Mouse (Mus musculus) cerebellum, adult (tissue): ENCODE data around the gene Wnt9a.
"Not testable (repeated sequence)": the region's sequence is repeated elsewhere in the genome, so short reads cannot be mapped to it uniquely, and the experiment has no call there.

Source experiments
- ATAC-seq: cut with Nextera tagmentation; 2 replicates; pipeline ENCODE4 v1.9.2; 2017; ENCODE audit warnings: mild to moderate bottlenecking, moderate library complexity, mixed read lengths; ENCODE audit not compliant: insufficient number of reproducible peaks, low FRiP score, low TSS enrichment

Wnt9a gene

GRCm38 (mm10) chr11:59332938-59333337 is 26.2 kb downstream of the Wnt9a start:
- no peak for ATAC-seq

GRCm38 (mm10) chr11:59335150-59335549 is 28.4 kb downstream of the Wnt9a start:
- no peak for ATAC-seq

GRCm38 (mm10) chr11:59335942-59336341 is 29.2 kb downstream of the Wnt9a start:
- no peak for ATAC-seq

GRCm38 (mm10) chr11:59336381-59336780 is 29.7 kb downstream of the Wnt9a start:
- ATAC-seq = no peak

- ATAC-seq = no peak
Observed at GRCm38 (mm10) chr11:59337955-59338735, 31.4 kb downstream of the Wnt9a start.

GRCm38 (mm10) chr11:59338736-59339120 is 32.0 kb downstream of the Wnt9a start:
- no peak for ATAC-seq

GRCm38 (mm10) chr11:59342956-59343355 is 36.2 kb downstream of the Wnt9a start:
- no peak for ATAC-seq

GRCm38 (mm10) chr11:59346166-59346910 is 39.6 kb downstream of the Wnt9a start:
- ATAC-seq = no peak

GRCm38 (mm10) chr11:59350326-59350725 is 43.6 kb downstream of the Wnt9a start:
- no peak for ATAC-seq

- ATAC-seq = no peak
Observed at GRCm38 (mm10) chr11:59354793-59355192, 48.1 kb downstream of the Wnt9a start.

GRCm38 (mm10) chr11:59356874-59357289 is 50.2 kb downstream of the Wnt9a start:
- no peak for ATAC-seq

- no peak for ATAC-seq
Observed at GRCm38 (mm10) chr11:59361291-59361690, 54.6 kb downstream of the Wnt9a start.

- no peak for ATAC-seq
Observed at GRCm38 (mm10) chr11:59364007-59364406, 57.3 kb downstream of the Wnt9a start.

- ATAC-seq = no peak
Observed at GRCm38 (mm10) chr11:59364417-59364816, 57.7 kb downstream of the Wnt9a start.

GRCm38 (mm10) chr11:59366031-59366430 is 59.3 kb downstream of the Wnt9a start:
- ATAC-seq = no peak

- no peak for ATAC-seq
Observed at GRCm38 (mm10) chr11:59366633-59367032, 59.9 kb downstream of the Wnt9a start.

- ATAC-seq = not testable (repeated sequence)
Observed at GRCm38 (mm10) chr11:59367955-59368354, 61.2 kb downstream of the Wnt9a start.

- ATAC-seq = no peak
Observed at GRCm38 (mm10) chr11:59369848-59370247, 63.1 kb downstream of the Wnt9a start.

- no peak for ATAC-seq
Observed at GRCm38 (mm10) chr11:59375475-59375874, 68.7 kb downstream of the Wnt9a start, which contains the start of gene Prss38. TSS of gene Prss38 (minus strand) at chr11:59375657.

- ATAC-seq = no peak
Observed at GRCm38 (mm10) chr11:59377999-59378398, 71.3 kb downstream of the Wnt9a start.

- no peak for ATAC-seq
Observed at GRCm38 (mm10) chr11:59379547-59379946, 72.8 kb downstream of the Wnt9a start.
